Mouse (Mus musculus): ENCODE results near the gene Kmt2e.

GRCm38 (mm10) chr5:23415571-23416285 lies 18.5 kb upstream of the Kmt2e start:
- peak; percentile 85 for TF ChIP-seq CTCF (IDR thresholded peaks at IDR 0.05; ENCODE audit: low read depth)
- no peak for TF ChIP-seq EP300 (IDR thresholded peaks at IDR 0.05; ENCODE audit: low read depth)
